Mouse (Mus musculus) activated CD4-positive, CD25-positive, alpha-beta regulatory T cell, adult 9 weeks (primary cell): ENCODE results near the gene Pmvk. TPM values are rescaled to one million over a fixed set of nuclear protein-coding genes. Genes with fewer than 3 reads are reported as not detected.

Source experiments
- polyA plus RNA-seq: library from polyadenylated mRNA; unstranded; fragments of 100-300 nt; shearing (Covaris generic); gene quantifications from one replicate; pipeline ENCODE4 v1.2.1, GENCODE M21; 2017

The Pmvk gene
- 22.6 TPM for polyA plus RNA-seq

GRCm38 (mm10) chr3:89454401-89455177 is at the start of gene Pmvk:
TSS of gene Pmvk (plus strand) at chr3:89454541.

GRCm38 (mm10) chr3:89411490-89412393 is 42.6 kb upstream of the Pmvk start, which contains the start of gene Flad1:
TSS of gene Flad1 (minus strand) at chr3:89411870.

GRCm38 (mm10) chr3:89418170-89418860 is 36.0 kb upstream of the Pmvk start, which contains the start of the genes Cks1b and Shc1:
TSS of gene Cks1b (minus strand) at chr3:89418383.
TSS of gene Shc1 (plus strand) at chr3:89418443.

GRCm38 (mm10) chr3:89430171-89431159 is 23.9 kb upstream of the Pmvk start, which contains the start of gene Pygo2:
TSS of gene Pygo2 (plus strand) at chr3:89430214.

GRCm38 (mm10) chr3:89436176-89437113 is 17.9 kb upstream of the Pmvk start, which contains the start of gene Pbxip1:
TSS of gene Pbxip1 (plus strand) at chr3:89436706.

Other genes with a start within 250 kb of the Pmvk start
- 2.8 TPM for gene Thbs3, start 239.4 kb upstream of the Pmvk start, polyA plus RNA-seq
- 120 TPM for gene Mtx1, start 227.5 kb upstream of the Pmvk start, polyA plus RNA-seq
- 2.7 TPM for gene Muc1, start 225.5 kb upstream of the Pmvk start, polyA plus RNA-seq
- gene Krtcap2, start 208.6 kb upstream of the Pmvk start, polyA plus RNA-seq, result 285 TPM
- 5.0 TPM for gene Trim46, start 208.2 kb upstream of the Pmvk start, polyA plus RNA-seq
- 99.0 TPM for gene Dpm3, start 195.2 kb upstream of the Pmvk start, polyA plus RNA-seq
- gene Slc50a1, start 184.0 kb upstream of the Pmvk start, polyA plus RNA-seq, result 249 TPM
- not detected for gene Efna1, start 173.4 kb upstream of the Pmvk start, polyA plus RNA-seq
- gene Efna3, start 131.6 kb upstream of the Pmvk start, polyA plus RNA-seq, result not detected
- 0.62 TPM for gene Efna4, start 116.5 kb upstream of the Pmvk start, polyA plus RNA-seq
- gene Adam15, start 104.5 kb upstream of the Pmvk start, polyA plus RNA-seq, result 14.5 TPM
- 0.28 TPM for gene Dcst2, start 92.6 kb upstream of the Pmvk start, polyA plus RNA-seq
- gene Dcst1, start 89.3 kb upstream of the Pmvk start, polyA plus RNA-seq, result 0.27 TPM
- 74.9 TPM for gene Zbtb7b, start 59.8 kb upstream of the Pmvk start, polyA plus RNA-seq
- not detected for gene Lenep, start 51.7 kb upstream of the Pmvk start, polyA plus RNA-seq
- gene Flad1, start 42.7 kb upstream of the Pmvk start, polyA plus RNA-seq, result 66.1 TPM
- gene Cks1b, start 36.2 kb upstream of the Pmvk start, polyA plus RNA-seq, result 29.8 TPM
- gene Shc1, start 36.1 kb upstream of the Pmvk start, polyA plus RNA-seq, result 86.1 TPM
- 31.5 TPM for gene Pygo2, start 24.3 kb upstream of the Pmvk start, polyA plus RNA-seq
- 176 TPM for gene Pbxip1, start 17.8 kb upstream of the Pmvk start, polyA plus RNA-seq
- not detected for gene Kcnn3, start 65.6 kb downstream of the Pmvk start, polyA plus RNA-seq